9 mouse cellular contexts compared by ENCODE assay signal in genomic region chr4:154070896-154071295, GRCm38 (mm10). TPM values are rescaled to one million over a fixed set of nuclear protein-coding genes. Genes with fewer than 3 reads are reported as not detected.
DNase-seq lines count a peak whose midpoint lies in the region; ATAC-seq and TF ChIP-seq lines count a peak whose summit lies in the region.
"Had no signal": no experiment of that assay in that cellular context is flagged by ENCODE, and none has a peak within 500 bp of the region (broad histone marks: within the 10 kb centered on the region; RNA-seq: fewer than 3 reads in every experiment).

No protein-coding gene starts in this region.

- TF ChIP-seq POLR2A in ES-Bruce4 (IDR thresholded peaks at IDR 0.05; ENCODE audit: insufficient read depth, low read length) = no peak
- TF ChIP-seq POLR2A in thymus, adult 2 months (IDR thresholded peaks at IDR 0.05; ENCODE audit: control insufficient read depth, extremely low read depth, insufficient read depth, low read length, poor library complexity) = no peak

- H3K9me3 ChIP-seq in heart, embryonic 11.5 days (replicated peaks; ENCODE audit: control insufficient read depth, low read length) = no peaks in the 10 kb centered on the region
- H3K9me3 ChIP-seq in ES-Bruce4 (replicated peaks; ENCODE audit: control insufficient read depth, insufficient read depth, low read length, poor library complexity, severe bottlenecking) = no peaks in the 10 kb centered on the region
- H3K9me3 ChIP-seq in kidney, embryonic 16.5 days (ENCODE audit: low read length) = no peaks in the 10 kb centered on the region
- no peaks in the 10 kb centered on the region for H3K9me3 ChIP-seq in midbrain, embryonic 15.5 days
- H3K9me3 ChIP-seq: limb, embryonic 15.5 days had no signal

- H3K4me3 ChIP-seq in heart, embryonic 11.5 days (ENCODE audit: low read depth, low read length) = no peak overlapping the region
- no peak overlapping the region for H3K4me3 ChIP-seq in ES-Bruce4 (ENCODE audit: low read depth, low read length)
- H3K4me3 ChIP-seq in kidney, embryonic 16.5 days (ENCODE audit: low read length) = no peak overlapping the region
- no peak overlapping the region for H3K4me3 ChIP-seq in midbrain, embryonic 15.5 days
- H3K4me3 ChIP-seq in thymus, adult 2 months (ENCODE audit: control insufficient read depth, insufficient read depth, low read length) = no peak overlapping the region
- H3K4me3 ChIP-seq: limb, embryonic 15.5 days had no signal

- WGBS in heart, embryonic 11.5 days (ENCODE audit: insufficient replicate concordance) = 0% methylated on average over 5 of the region's 5 CpGs
- 0% methylated on average over 5 of the region's 5 CpGs for WGBS in kidney, embryonic 16.5 days
- 0% methylated on average over 5 of the region's 5 CpGs for WGBS in midbrain, embryonic 15.5 days
- WGBS in thymus, adult 2 months = 2% methylated on average over 5 of the region's 5 CpGs

- ATAC-seq in heart, embryonic 11.5 days (replicated peaks; ENCODE audit: insufficient number of reproducible peaks, low FRiP score, low TSS enrichment) = no peak
- ATAC-seq in kidney, embryonic 16.5 days (ENCODE audit: low FRiP score, low TSS enrichment) = peak; percentile 68
- ATAC-seq in midbrain, embryonic 15.5 days (replicated peaks) = no peak

- H3K36me3 ChIP-seq in heart, embryonic 11.5 days (ENCODE audit: control insufficient read depth, insufficient read depth, low read length) = no peaks in the 10 kb centered on the region
- no peaks in the 10 kb centered on the region for H3K36me3 ChIP-seq in ES-Bruce4 (ENCODE audit: control insufficient read depth, insufficient read depth, low read length, poor library complexity, severe bottlenecking)
- no peaks in the 10 kb centered on the region for H3K36me3 ChIP-seq in kidney, embryonic 16.5 days (ENCODE audit: insufficient read depth, low read length)
- no peaks in the 10 kb centered on the region for H3K36me3 ChIP-seq in midbrain, embryonic 15.5 days (replicated peaks)
- H3K36me3 ChIP-seq in thymus, adult 2 months (ENCODE audit: control insufficient read depth, insufficient read depth, low read length) = no peaks in the 10 kb centered on the region
- H3K36me3 ChIP-seq: limb, embryonic 15.5 days had no signal

- no peak overlapping the region for H3K9ac ChIP-seq in heart, embryonic 11.5 days (ENCODE audit: low read depth, low read length)
- H3K9ac ChIP-seq in ES-Bruce4 (ENCODE audit: low read depth, poor library complexity, severe bottlenecking) = no peak overlapping the region
- H3K9ac ChIP-seq in kidney, embryonic 16.5 days (replicated peaks; ENCODE audit: low read length) = no peak overlapping the region
- H3K9ac ChIP-seq in midbrain, embryonic 15.5 days = no peak overlapping the region
- H3K9ac ChIP-seq: limb, embryonic 15.5 days had no signal

- no peak overlapping the region for H3K27ac ChIP-seq in heart, embryonic 11.5 days (ENCODE audit: low read depth, low read length)
- H3K27ac ChIP-seq in ES-Bruce4 (ENCODE audit: insufficient read depth, low read length) = no peak overlapping the region
- no peak overlapping the region for H3K27ac ChIP-seq in kidney, embryonic 16.5 days (ENCODE audit: low read length)
- H3K27ac ChIP-seq in midbrain, embryonic 15.5 days = no peak overlapping the region
- no peak overlapping the region for H3K27ac ChIP-seq in thymus, adult 2 months (ENCODE audit: control insufficient read depth, insufficient read depth, low read length)
- H3K27ac ChIP-seq: limb, embryonic 15.5 days had no signal

- H3K4me1 ChIP-seq in heart, embryonic 11.5 days (ENCODE audit: control insufficient read depth, insufficient read depth, low read length) = no peaks in the 10 kb centered on the region
- H3K4me1 ChIP-seq in ES-Bruce4 (ENCODE audit: control insufficient read depth, insufficient read depth, low read length) = no peaks in the 10 kb centered on the region
- no peaks in the 10 kb centered on the region for H3K4me1 ChIP-seq in kidney, embryonic 16.5 days (ENCODE audit: insufficient read depth, low read length)
- H3K4me1 ChIP-seq in midbrain, embryonic 15.5 days = peaks cover 5% of the 10 kb centered on the region
- H3K4me1 ChIP-seq in thymus, adult 2 months (replicated peaks; ENCODE audit: control insufficient read depth, insufficient read depth, low read length) = no peaks in the 10 kb centered on the region
- H3K4me1 ChIP-seq: limb, embryonic 15.5 days had no signal

- peaks cover 49% of the 10 kb centered on the region for H3K27me3 ChIP-seq in heart, embryonic 11.5 days (ENCODE audit: control insufficient read depth, insufficient read depth, low read length)
- H3K27me3 ChIP-seq in ES-Bruce4 (ENCODE audit: control insufficient read depth, insufficient read depth, low read length, poor library complexity, severe bottlenecking) = peaks cover 1% of the 10 kb centered on the region; the same call in 1 of the 2 replicates
- peaks cover 24% of the 10 kb centered on the region for H3K27me3 ChIP-seq in kidney, embryonic 16.5 days (ENCODE audit: insufficient read depth, low read length)
- H3K27me3 ChIP-seq in midbrain, embryonic 15.5 days (replicated peaks) = peaks cover 31% of the 10 kb centered on the region
- H3K27me3 ChIP-seq in thymus, adult 2 months (ENCODE audit: control insufficient read depth, insufficient read depth, low read length) = no peaks in the 10 kb centered on the region

- no peak overlapping the region for H3K4me2 ChIP-seq in heart, embryonic 11.5 days
- H3K4me2 ChIP-seq in kidney, embryonic 16.5 days (replicated peaks; ENCODE audit: low read depth, low read length) = no peak overlapping the region
- peak overlapping the region; percentile 40; the same call in 1 of the 2 replicates for H3K4me2 ChIP-seq in midbrain, embryonic 15.5 days
- H3K4me2 ChIP-seq: limb, embryonic 15.5 days had no signal

- peak; percentile 81 for TF ChIP-seq CTCF in ES-Bruce4 (IDR thresholded peaks at IDR 0.05; ENCODE audit: low read depth, low read length)
- no peak for TF ChIP-seq CTCF in thymus, adult 2 months (IDR thresholded peaks at IDR 0.05; ENCODE audit: borderline replicate concordance, control insufficient read depth, extremely low read depth, insufficient read depth, low read length, poor library complexity)

- TF ChIP-seq EP300 in ES-Bruce4 (IDR thresholded peaks at IDR 0.05; ENCODE audit: insufficient read depth, low read depth, low read length) = peak; percentile 18; the same call in 1 of the 2 replicates

- DNase-seq in heart, adult 11 months = peak; percentile 85
- DNase-seq in cerebellum, postnatal 10 days = peak; percentile 84 to 86
- no peak for DNase-seq in right cerebral cortex, adult 18-20 months
- no peak for DNase-seq in thymus, adult 2 months

RNA-seq across cellular contexts. Expression of gene Ccdc27, which starts 28.4 kb away (rescaled TPM):
- polyA plus RNA-seq in heart, embryonic 11.5 days (2014; fragmentation: Nextera tagmentation; extraction: Ambion mirVana) = not detected in 2 replicates
- polyA plus RNA-seq in ES-Bruce4 (2011; ENCODE audit: insufficient read depth, insufficient read length, low read depth, missing spikeins) = not detected in 2 replicates
- 0.07 TPM in 1 of 2 replicates, not detected in the other for polyA plus RNA-seq in kidney, embryonic 16.5 days (2015; fragmentation: Nextera tagmentation; extraction: Ambion mirVana)
- polyA plus RNA-seq in midbrain, embryonic 15.5 days (2015; fragmentation: Nextera tagmentation; extraction: Ambion mirVana) = not detected in 2 replicates
- polyA plus RNA-seq in thymus, adult 2 months (2012; rRNA removed) = 0.05 and 0.08 TPM in 2 replicates
- polyA plus RNA-seq: limb, embryonic 15.5 days had no signal

RNA-seq across cellular contexts. Expression of gene Smim1, which starts 44.9 kb away (rescaled TPM):
- 95.7 and 104 TPM in 2 replicates for polyA plus RNA-seq in heart, embryonic 11.5 days (2014; fragmentation: Nextera tagmentation; extraction: Ambion mirVana)
- polyA plus RNA-seq in ES-Bruce4 (2011; ENCODE audit: insufficient read depth, insufficient read length, low read depth, missing spikeins) = 12.1 and 15.8 TPM in 2 replicates
- polyA plus RNA-seq in kidney, embryonic 16.5 days (2015; fragmentation: Nextera tagmentation; extraction: Ambion mirVana) = 62.4 and 66.1 TPM in 2 replicates
- 8.2 and 11.5 TPM in 2 replicates for polyA plus RNA-seq in midbrain, embryonic 15.5 days (2015; fragmentation: Nextera tagmentation; extraction: Ambion mirVana)
- polyA plus RNA-seq in thymus, adult 2 months (2012; rRNA removed) = 12.0 and 24.3 TPM in 2 replicates

RNA-seq across cellular contexts. Expression of gene Lrrc47, which starts 59.4 kb away (rescaled TPM):
- 13.4 and 14.7 TPM in 2 replicates for polyA plus RNA-seq in heart, embryonic 11.5 days (2014; fragmentation: Nextera tagmentation; extraction: Ambion mirVana)
- 44.8 and 47.2 TPM in 2 replicates for polyA plus RNA-seq in ES-Bruce4 (2011; ENCODE audit: insufficient read depth, insufficient read length, low read depth, missing spikeins)
- 16.8 and 21.9 TPM in 2 replicates for polyA plus RNA-seq in kidney, embryonic 16.5 days (2015; fragmentation: Nextera tagmentation; extraction: Ambion mirVana)
- 23.1 and 25.6 TPM in 2 replicates for polyA plus RNA-seq in midbrain, embryonic 15.5 days (2015; fragmentation: Nextera tagmentation; extraction: Ambion mirVana)
- 118 and 144 TPM in 2 replicates for polyA plus RNA-seq in thymus, adult 2 months (2012; rRNA removed)

Comparison
In these comparisons a context has a peak if more than half of its experiments do, and no peak if none do; other contexts are left out.
1. DNase-seq: peak in heart, adult 11 months (single experiment) and cerebellum, postnatal 10 days (2 of 2); none in right cerebral cortex, adult 18-20 months (single experiment) and thymus, adult 2 months (single experiment).